Mouse (Mus musculus): Measurements from ENCODE around the gene Ube2l6. TPM values are rescaled to one million over a fixed set of nuclear protein-coding genes. Genes with fewer than 3 reads are reported as not detected.

Ube2l6 gene
- 44.5 and 48.2 TPM in 2 replicates for polyA plus RNA-seq (2014; fragmentation: Nextera tagmentation; extraction: Ambion mirVana)

- Histone ChIP-seq H3K27ac (replicated peaks; ENCODE audit: low read depth, low read length) (no peak within 1 kb of the TSS), H3K4me3 (ENCODE audit: low read depth, low read length) (peak within 1 kb of the TSS; percentile 51), H3K4me2 (ENCODE audit: low read depth, low read length) (peak within 1 kb of the TSS; percentile 85), H3K9me3 (ENCODE audit: control insufficient read depth, low read length) (no peaks in the 10 kb centered on the region), H3K4me1 (ENCODE audit: control insufficient read depth, insufficient read depth, low read length) (no peaks in the 10 kb centered on the region), H3K36me3 (ENCODE audit: control insufficient read depth, insufficient read depth, low read length) (no peaks in the 10 kb centered on the region), H3K27me3 (replicated peaks; ENCODE audit: control insufficient read depth, insufficient read depth, low read length) (no peaks in the 10 kb centered on the region), H3K9ac (ENCODE audit: low read depth, low read length) (peak within 1 kb of the TSS; percentile 53)
- DNase-seq (ENCODE audit: low spot score) (peak; percentile 80), ATAC-seq (ENCODE audit: low read depth) (peak; percentile 77)
- 1% methylated on average over 21 of the region's 21 CpGs for WGBS
Observed at GRCm38 (mm10) chr2:84798493-84798921, at the start of gene Ube2l6. Gene Ube2l6 (plus strand): TSS chr2:84798828.

- ATAC-seq (ENCODE audit: low read depth), result peak; percentile 55; the same call in 1 of the 2 replicates
- no peaks in the 10 kb centered on the region for H3K4me1 ChIP-seq (ENCODE audit: control insufficient read depth, insufficient read depth, low read length)
Observed at GRCm38 (mm10) chr2:84750115-84750514, 48.5 kb upstream of the Ube2l6 start.

GRCm38 (mm10) chr2:84756245-84756644 lies 42.4 kb upstream of the Ube2l6 start:
- Histone ChIP-seq H3K4me3 (ENCODE audit: low read depth, low read length) (no peak overlapping the region), H3K27ac (replicated peaks; ENCODE audit: low read depth, low read length) (no peak overlapping the region), H3K9me3 (ENCODE audit: control insufficient read depth, low read length) (no peaks in the 10 kb centered on the region), H3K4me1 (ENCODE audit: control insufficient read depth, insufficient read depth, low read length) (no peaks in the 10 kb centered on the region), H3K9ac (ENCODE audit: low read depth, low read length) (no peak overlapping the region), H3K4me2 (ENCODE audit: low read depth, low read length) (no peak overlapping the region), H3K36me3 (ENCODE audit: control insufficient read depth, insufficient read depth, low read length) (no peaks in the 10 kb centered on the region), H3K27me3 (replicated peaks; ENCODE audit: control insufficient read depth, insufficient read depth, low read length) (no peaks in the 10 kb centered on the region)
- DNase-seq (ENCODE audit: low spot score) (no peak), ATAC-seq (ENCODE audit: low read depth) (no peak)
- WGBS, result 62% methylated on average over 5 of the region's 5 CpGs

More at GRCm38 (mm10) chr2:84750115-84750514, 48.5 kb upstream of the Ube2l6 start:
- Histone ChIP-seq H3K4me3 (ENCODE audit: low read depth, low read length) (no peak overlapping the region), H3K36me3 (ENCODE audit: control insufficient read depth, insufficient read depth, low read length) (no peaks in the 10 kb centered on the region), H3K4me2 (ENCODE audit: low read depth, low read length) (no peak overlapping the region), H3K27ac (replicated peaks; ENCODE audit: low read depth, low read length) (no peak overlapping the region), H3K9me3 (ENCODE audit: control insufficient read depth, low read length) (no peaks in the 10 kb centered on the region), H3K27me3 (replicated peaks; ENCODE audit: control insufficient read depth, insufficient read depth, low read length) (no peaks in the 10 kb centered on the region), H3K9ac (ENCODE audit: low read depth, low read length) (no peak overlapping the region)
- DNase-seq (ENCODE audit: low spot score), result peak; percentile 78
- WGBS, result 62% methylated on average over 6 of the region's 6 CpGs

DNA sequence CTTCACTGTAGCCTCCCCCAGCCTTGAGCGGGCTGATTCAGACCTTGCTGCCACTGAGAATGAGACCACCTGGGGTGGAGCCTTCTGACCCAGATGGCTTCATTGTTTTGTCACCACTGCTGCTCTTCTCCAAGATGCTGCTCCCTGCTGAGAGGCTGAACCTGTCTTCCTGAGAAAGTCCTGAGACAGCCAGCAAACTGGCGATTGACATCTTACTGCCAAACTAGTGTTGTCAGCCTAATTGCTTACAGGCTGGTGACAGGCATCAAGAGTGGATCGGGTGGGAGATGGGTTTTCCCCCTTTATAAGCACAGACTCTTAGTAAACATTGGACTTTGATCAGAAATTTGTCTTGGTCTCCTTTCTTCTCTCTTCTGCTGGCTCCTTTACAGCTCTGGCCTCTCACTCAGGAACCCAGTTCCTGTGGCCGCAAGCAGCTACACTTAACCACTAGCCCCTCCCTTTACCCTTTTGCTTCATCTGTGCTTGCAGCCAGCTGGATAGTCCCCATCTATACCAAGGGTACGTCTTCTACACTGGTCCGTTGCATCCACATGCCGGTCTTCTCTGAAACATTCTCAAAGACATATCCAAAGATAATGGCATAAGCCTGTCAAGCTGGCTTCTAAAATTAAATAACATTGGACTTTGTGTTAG lies 41.5 kb upstream of the Ube2l6 start:
- no peaks in the 10 kb centered on the region for H3K9me3 ChIP-seq (ENCODE audit: control insufficient read depth, low read length)
- no peak overlapping the region for H3K4me3 ChIP-seq (ENCODE audit: low read depth, low read length)
- ATAC-seq (ENCODE audit: low read depth) (no peak), DNase-seq (ENCODE audit: low spot score) (no peak)
- no peak overlapping the region for H3K4me2 ChIP-seq (ENCODE audit: low read depth, low read length)
- WGBS, result 64% methylated on average over 7 of the region's 7 CpGs
- no peaks in the 10 kb centered on the region for H3K36me3 ChIP-seq (ENCODE audit: control insufficient read depth, insufficient read depth, low read length)
- H3K4me1 ChIP-seq (ENCODE audit: control insufficient read depth, insufficient read depth, low read length), result no peaks in the 10 kb centered on the region
- H3K9ac ChIP-seq (ENCODE audit: low read depth, low read length), result no peak overlapping the region
- no peak overlapping the region for H3K27ac ChIP-seq (replicated peaks; ENCODE audit: low read depth, low read length)
- H3K27me3 ChIP-seq (replicated peaks; ENCODE audit: control insufficient read depth, insufficient read depth, low read length), result no peaks in the 10 kb centered on the region

- no peaks in the 10 kb centered on the region for H3K36me3 ChIP-seq (ENCODE audit: control insufficient read depth, insufficient read depth, low read length)
- no peak overlapping the region for H3K27ac ChIP-seq (replicated peaks; ENCODE audit: low read depth, low read length)
- no peak overlapping the region for H3K9ac ChIP-seq (ENCODE audit: low read depth, low read length)
- no peaks in the 10 kb centered on the region for H3K27me3 ChIP-seq (replicated peaks; ENCODE audit: control insufficient read depth, insufficient read depth, low read length)
- 0% methylated on average over 2 of the region's 2 CpGs for WGBS
- H3K4me2 ChIP-seq (ENCODE audit: low read depth, low read length), result no peak overlapping the region
- no peaks in the 10 kb centered on the region for H3K9me3 ChIP-seq (ENCODE audit: control insufficient read depth, low read length)
- H3K4me3 ChIP-seq (ENCODE audit: low read depth, low read length), result no peak overlapping the region
- ATAC-seq (ENCODE audit: low read depth), result peak; percentile 50; the same call in 1 of the 2 replicates
- H3K4me1 ChIP-seq (ENCODE audit: control insufficient read depth, insufficient read depth, low read length), result no peaks in the 10 kb centered on the region
- peak; percentile 74 for DNase-seq (ENCODE audit: low spot score)
Observed at GRCm38 (mm10) chr2:84758542-84759127, 40.0 kb upstream of the Ube2l6 start.

DNA sequence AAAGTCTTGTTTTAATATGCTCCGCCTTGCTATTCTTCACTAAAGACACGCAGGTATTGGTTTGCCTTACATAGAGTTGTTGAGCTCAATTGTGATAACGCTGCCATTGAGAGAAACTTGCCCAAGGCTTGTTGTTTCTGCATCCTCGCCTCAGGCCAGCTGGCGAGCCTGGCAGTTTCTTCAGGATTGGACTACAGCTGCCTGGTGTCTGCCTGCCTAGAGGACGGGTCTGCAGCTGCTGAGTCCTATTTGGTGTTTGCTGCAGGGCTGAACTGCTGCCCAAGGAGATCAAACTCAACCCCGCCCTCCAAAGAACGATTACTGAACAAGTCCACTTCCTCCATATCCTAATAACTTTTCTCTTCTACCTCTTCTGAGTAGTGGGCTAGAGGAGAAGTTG lies 37.9 kb upstream of the Ube2l6 start:
- no peaks in the 10 kb centered on the region for H3K36me3 ChIP-seq (ENCODE audit: control insufficient read depth, insufficient read depth, low read length)
- DNase-seq (ENCODE audit: low spot score) (no peak), ATAC-seq (ENCODE audit: low read depth) (no peak)
- 66% methylated on average over 8 of the region's 8 CpGs for WGBS
- H3K4me2 ChIP-seq (ENCODE audit: low read depth, low read length), result no peak overlapping the region
- no peaks in the 10 kb centered on the region for H3K4me1 ChIP-seq (ENCODE audit: control insufficient read depth, insufficient read depth, low read length)
- H3K9me3 ChIP-seq (ENCODE audit: control insufficient read depth, low read length), result no peaks in the 10 kb centered on the region
- H3K27me3 ChIP-seq (replicated peaks; ENCODE audit: control insufficient read depth, insufficient read depth, low read length), result no peaks in the 10 kb centered on the region
- H3K4me3 ChIP-seq (ENCODE audit: low read depth, low read length), result no peak overlapping the region
- no peak overlapping the region for H3K9ac ChIP-seq (ENCODE audit: low read depth, low read length)
- H3K27ac ChIP-seq (replicated peaks; ENCODE audit: low read depth, low read length), result no peak overlapping the region

DNA sequence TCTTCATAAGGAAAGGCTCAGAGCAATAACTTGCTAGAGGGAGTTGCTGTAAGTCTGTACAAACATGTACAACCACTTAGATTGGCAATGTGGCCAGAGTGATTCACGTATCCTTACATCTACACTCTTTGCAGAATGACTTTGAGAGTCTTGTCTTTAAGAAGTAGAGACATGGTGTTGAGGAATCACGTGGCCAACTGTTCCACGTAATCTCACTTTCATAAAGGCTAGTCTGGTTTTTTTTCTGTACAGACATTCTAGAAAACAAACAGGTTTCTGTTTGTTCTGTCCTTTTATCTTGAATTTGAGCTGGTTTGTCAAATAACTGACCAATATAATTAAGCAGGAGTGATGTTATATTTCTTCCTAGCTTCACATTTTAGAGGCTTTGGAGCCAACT lies 37.3 kb upstream of the Ube2l6 start:
- no peaks in the 10 kb centered on the region for H3K4me1 ChIP-seq (ENCODE audit: control insufficient read depth, insufficient read depth, low read length)
- no peak overlapping the region for H3K4me2 ChIP-seq (ENCODE audit: low read depth, low read length)
- no peaks in the 10 kb centered on the region for H3K27me3 ChIP-seq (replicated peaks; ENCODE audit: control insufficient read depth, insufficient read depth, low read length)
- no peak for ATAC-seq (ENCODE audit: low read depth)
- H3K27ac ChIP-seq (replicated peaks; ENCODE audit: low read depth, low read length), result no peak overlapping the region
- H3K36me3 ChIP-seq (ENCODE audit: control insufficient read depth, insufficient read depth, low read length), result no peaks in the 10 kb centered on the region
- no peak overlapping the region for H3K9ac ChIP-seq (ENCODE audit: low read depth, low read length)
- DNase-seq (ENCODE audit: low spot score), result no peak
- 89% methylated on average over 3 of the region's 3 CpGs for WGBS
- H3K4me3 ChIP-seq (ENCODE audit: low read depth, low read length), result no peak overlapping the region
- no peaks in the 10 kb centered on the region for H3K9me3 ChIP-seq (ENCODE audit: control insufficient read depth, low read length)

DNA sequence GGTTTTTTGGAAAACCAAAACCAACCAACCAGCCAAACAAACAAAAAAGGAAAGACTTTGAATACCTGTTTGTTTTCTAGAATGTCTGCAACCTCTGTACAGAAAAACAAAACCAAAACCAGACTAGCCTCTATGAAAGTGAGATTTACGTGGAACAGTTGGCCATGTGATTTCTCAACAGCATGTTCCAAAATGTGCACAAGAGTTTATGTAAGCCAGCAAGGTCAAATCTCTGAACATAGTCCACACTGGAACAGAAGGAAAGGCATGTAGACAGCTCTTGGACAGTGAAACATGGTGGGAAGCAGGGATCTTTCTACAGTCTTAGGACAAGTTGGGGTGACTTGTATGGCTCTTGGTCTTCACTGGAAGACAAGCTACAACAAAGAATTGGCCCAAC lies 36.8 kb upstream of the Ube2l6 start:
- 90% methylated on average over 1 of the region's 1 CpGs for WGBS
- no peaks in the 10 kb centered on the region for H3K27me3 ChIP-seq (replicated peaks; ENCODE audit: control insufficient read depth, insufficient read depth, low read length)
- H3K4me1 ChIP-seq (ENCODE audit: control insufficient read depth, insufficient read depth, low read length), result no peaks in the 10 kb centered on the region
- no peaks in the 10 kb centered on the region for H3K36me3 ChIP-seq (ENCODE audit: control insufficient read depth, insufficient read depth, low read length)
- no peaks in the 10 kb centered on the region for H3K9me3 ChIP-seq (ENCODE audit: control insufficient read depth, low read length)
- no peak overlapping the region for H3K4me2 ChIP-seq (ENCODE audit: low read depth, low read length)
- H3K4me3 ChIP-seq (ENCODE audit: low read depth, low read length), result no peak overlapping the region
- ATAC-seq (ENCODE audit: low read depth) (no peak), DNase-seq (ENCODE audit: low spot score) (no peak)
- H3K27ac ChIP-seq (replicated peaks; ENCODE audit: low read depth, low read length), result no peak overlapping the region
- no peak overlapping the region for H3K9ac ChIP-seq (ENCODE audit: low read depth, low read length)

- ATAC-seq (ENCODE audit: low read depth), result no peak
- 47% methylated on average over 3 of the region's 4 CpGs for WGBS
Observed at GRCm38 (mm10) chr2:84762295-84762694, 36.3 kb upstream of the Ube2l6 start.

More at GRCm38 (mm10) chr2:84762295-84762694, 36.3 kb upstream of the Ube2l6 start:
- no peaks in the 10 kb centered on the region for H3K4me1 ChIP-seq (ENCODE audit: control insufficient read depth, insufficient read depth, low read length)
- H3K27ac ChIP-seq (replicated peaks; ENCODE audit: low read depth, low read length), result no peak overlapping the region
- H3K9me3 ChIP-seq (ENCODE audit: control insufficient read depth, low read length), result no peaks in the 10 kb centered on the region
- H3K4me3 ChIP-seq (ENCODE audit: low read depth, low read length), result no peak overlapping the region
- H3K27me3 ChIP-seq (replicated peaks; ENCODE audit: control insufficient read depth, insufficient read depth, low read length), result no peaks in the 10 kb centered on the region
- no peak overlapping the region for H3K9ac ChIP-seq (ENCODE audit: low read depth, low read length)
- no peak overlapping the region for H3K4me2 ChIP-seq (ENCODE audit: low read depth, low read length)
- H3K36me3 ChIP-seq (ENCODE audit: control insufficient read depth, insufficient read depth, low read length), result no peaks in the 10 kb centered on the region
- no peak for DNase-seq (ENCODE audit: low spot score)

All from embryonic facial prominence, embryonic 14.5 days (tissue).